Mouse (Mus musculus) erythroblast, embryonic 14.5 days (primary cell): Measurements from ENCODE around the gene Zfp629.

Experiments
- GATA1 ChIP-seq: IDR thresholded peaks from 2 replicates; pipeline ENCODE4 v1.6.1; 2012; ENCODE audit warnings: low read length, inconsistent platforms, mixed read lengths
- TAL1 ChIP-seq: IDR thresholded peaks from 3 replicates; pipeline ENCODE4 v1.6.1; 2012; ENCODE audit warnings: low read length, inconsistent platforms, mixed read lengths

DNA sequence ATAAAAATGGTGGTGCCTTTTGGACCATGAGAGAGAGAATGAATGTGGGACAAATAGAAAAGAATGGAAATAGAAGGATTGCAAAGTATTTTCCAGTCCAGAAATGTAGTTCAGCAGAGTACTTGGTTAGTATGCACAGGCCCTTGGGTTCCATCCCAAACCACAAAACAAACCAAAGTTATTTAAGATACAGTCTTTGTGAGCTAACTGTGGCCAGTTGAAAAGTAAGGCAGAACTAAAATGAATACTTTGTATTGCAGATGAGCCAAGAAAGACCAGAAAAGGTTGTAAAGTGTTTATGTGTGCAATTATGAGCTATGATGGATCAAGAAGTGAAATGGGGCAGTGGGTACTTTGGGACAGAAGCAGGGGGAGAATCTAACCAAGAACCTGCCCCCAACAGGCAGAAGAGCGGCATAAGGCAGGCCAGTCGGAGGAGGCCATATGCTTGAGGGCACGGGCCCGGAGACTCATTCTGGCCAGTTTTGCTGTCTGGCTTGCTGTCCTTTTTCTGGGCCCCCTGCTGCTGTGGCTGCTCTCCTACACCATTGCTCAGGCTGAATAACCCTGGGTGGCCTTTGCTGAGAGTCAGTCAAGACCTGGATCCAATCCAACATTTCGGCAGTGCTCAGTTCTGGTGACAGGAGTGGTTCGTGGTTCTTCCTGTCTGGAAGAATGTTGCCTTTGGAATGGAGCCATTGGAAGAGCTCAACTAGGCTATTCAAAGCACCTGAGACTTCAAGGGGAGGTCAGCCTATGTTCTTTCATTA, 51.0 kb downstream of the Zfp629 start:
- no peak for TF ChIP-seq GATA1
- TF ChIP-seq TAL1, result no peak
